Comparison of ENCODE assay signal across 25 mouse cellular contexts in the genomic region with DNA sequence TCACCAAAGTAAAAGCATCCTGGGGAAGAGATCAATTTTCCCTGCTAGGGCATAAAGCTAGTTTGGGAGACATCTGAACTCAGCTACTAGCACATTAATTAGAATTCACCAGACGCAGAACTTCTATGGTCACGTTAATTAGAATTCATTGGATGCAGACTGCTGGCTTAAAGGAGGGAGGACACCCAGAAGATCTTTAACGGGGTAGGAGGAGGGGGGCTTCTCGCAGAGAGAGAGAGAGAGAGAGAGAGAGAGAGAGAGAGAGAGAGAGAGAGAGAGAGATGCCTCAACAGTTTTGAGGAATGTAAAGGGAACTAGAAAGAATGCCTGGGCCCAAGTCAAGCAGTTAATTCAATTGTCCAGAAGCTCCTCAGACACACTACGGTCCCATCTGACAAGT. TPM values are rescaled to one million over a fixed set of nuclear protein-coding genes. Genes with fewer than 3 reads are reported as not detected.
DNase-seq lines count a peak whose midpoint lies in the region; ATAC-seq and TF ChIP-seq lines count a peak whose summit lies in the region.
"Had no signal": no experiment of that assay in that cellular context is flagged by ENCODE, and none has a peak within 500 bp of the region (broad histone marks: within the 10 kb centered on the region; RNA-seq: fewer than 3 reads in every experiment).

No protein-coding gene starts in this region.

- no peak for TF ChIP-seq CTCF in heart, postnatal 0 days (IDR thresholded peaks at IDR 0.05; ENCODE audit: low read depth)

- intact Hi-C loops in heart, postnatal 36 days (cut with DNase I): no loop called here

- no peak for ATAC-seq in heart, postnatal 0 days (ENCODE audit: insufficient read depth, low read depth)
- no peak for ATAC-seq in midbrain, embryonic 14.5 days (ENCODE audit: low FRiP score, low TSS enrichment)
- no peak for ATAC-seq in midbrain, embryonic 15.5 days (replicated peaks)
- ATAC-seq: intestine, embryonic 16.5 days; midbrain, embryonic 13.5 days had no signal

- H3K9ac ChIP-seq in heart, postnatal 0 days (replicated peaks; ENCODE audit: low read depth, low read length): no peak overlapping the region
- H3K9ac ChIP-seq in midbrain, embryonic 14.5 days (replicated peaks; ENCODE audit: low read length): no peak overlapping the region
- H3K9ac ChIP-seq in midbrain, embryonic 15.5 days: no peak overlapping the region
- H3K9ac ChIP-seq: embryonic facial prominence, embryonic 15.5 days; hindbrain, embryonic 15.5 days; midbrain, embryonic 13.5 days; neural tube, embryonic 15.5 days had no signal

- no peak overlapping the region for H3K4me2 ChIP-seq in heart, postnatal 0 days (ENCODE audit: low read depth, low read length)
- H3K4me2 ChIP-seq in midbrain, embryonic 14.5 days (ENCODE audit: low read length): no peak overlapping the region
- H3K4me2 ChIP-seq in midbrain, embryonic 15.5 days: no peak overlapping the region
- H3K4me2 ChIP-seq: embryonic facial prominence, embryonic 15.5 days; heart, embryonic 11.5 days; hindbrain, embryonic 15.5 days; midbrain, embryonic 13.5 days; neural tube, embryonic 15.5 days had no signal

- H3K27ac ChIP-seq in heart, postnatal 0 days (ENCODE audit: low read depth): peak overlapping the region; percentile 24; the same call in 1 of the 2 replicates
- H3K27ac ChIP-seq in midbrain, embryonic 14.5 days (replicated peaks; ENCODE audit: low read depth, low read length): no peak overlapping the region
- H3K27ac ChIP-seq in midbrain, embryonic 15.5 days: no peak overlapping the region
- H3K27ac ChIP-seq: layer of hippocampus, adult 2 months; macrophage had no signal

- H3K9me3 ChIP-seq in heart, postnatal 0 days (replicated peaks; ENCODE audit: control insufficient read depth, low read length): no peaks in the 10 kb centered on the region
- no peaks in the 10 kb centered on the region for H3K9me3 ChIP-seq in midbrain, embryonic 14.5 days (ENCODE audit: control insufficient read depth, low read length)
- H3K9me3 ChIP-seq in midbrain, embryonic 15.5 days: no peaks in the 10 kb centered on the region
- H3K9me3 ChIP-seq: embryonic facial prominence, embryonic 15.5 days; hindbrain, embryonic 15.5 days; midbrain, embryonic 13.5 days; neural tube, embryonic 15.5 days had no signal

- DNase-seq in heart, postnatal 0 days (ENCODE audit: low spot score): no peak
- DNase-seq in heart, postnatal 36 days: no peak
- peak; percentile 55 for DNase-seq in midbrain, embryonic 14.5 days
- DNase-seq in retina, embryonic 14.5 days (ENCODE audit: low spot score): peak; percentile 59
- DNase-seq in layer of hippocampus, postnatal 25 days (ENCODE audit: extremely low spot score in 1 of 2, low spot score in 1 of 2): no peak
- DNase-seq in right cerebral cortex, postnatal 10 days (ENCODE audit: low spot score in 2 of 2): no peak
- DNase-seq: adrenal gland, postnatal 10 days; cerebellum, adult 2 months; cerebellum, postnatal 36 days; embryo, embryonic 11 days; gastrocnemius, postnatal 10 days; heart, adult 11 months; heart, postnatal 10 days; kidney, adult 9 months; layer of hippocampus, postnatal 36 days; thymus, postnatal 25 days had no signal

- H3K4me3 ChIP-seq in heart, postnatal 0 days (ENCODE audit: low read depth, low read length): no peak overlapping the region
- no peak overlapping the region for H3K4me3 ChIP-seq in midbrain, embryonic 14.5 days (replicated peaks; ENCODE audit: low read depth, low read length)
- H3K4me3 ChIP-seq in midbrain, embryonic 15.5 days: no peak overlapping the region
- H3K4me3 ChIP-seq: embryonic facial prominence, embryonic 15.5 days; hindbrain, embryonic 15.5 days; layer of hippocampus, adult 2 months; midbrain, embryonic 13.5 days; neural tube, embryonic 15.5 days had no signal

- WGBS in heart, postnatal 0 days: 77% methylated on average over 5 of the region's 5 CpGs
- 6% methylated on average over 5 of the region's 5 CpGs for WGBS in midbrain, embryonic 14.5 days
- WGBS in midbrain, embryonic 15.5 days: 9% methylated on average over 5 of the region's 5 CpGs

- peaks cover 85% of the 10 kb centered on the region for H3K4me1 ChIP-seq in heart, postnatal 0 days (ENCODE audit: control insufficient read depth, insufficient read depth)
- H3K4me1 ChIP-seq in midbrain, embryonic 14.5 days (ENCODE audit: control insufficient read depth, insufficient read depth, low read length): peaks cover 43% of the 10 kb centered on the region
- peaks cover 46% of the 10 kb centered on the region for H3K4me1 ChIP-seq in midbrain, embryonic 15.5 days

- H3K27me3 ChIP-seq in heart, postnatal 0 days (ENCODE audit: control insufficient read depth, insufficient read depth, low read length): no peaks in the 10 kb centered on the region
- H3K27me3 ChIP-seq in midbrain, embryonic 14.5 days (ENCODE audit: control insufficient read depth, insufficient read depth, low read length): no peaks in the 10 kb centered on the region
- H3K27me3 ChIP-seq in midbrain, embryonic 15.5 days (replicated peaks): 0 out of 2 replicates have a peak, but pooled peaks cover 2% of the 10 kb centered on the region
- H3K27me3 ChIP-seq: embryonic facial prominence, embryonic 15.5 days; hindbrain, embryonic 15.5 days; neural tube, embryonic 15.5 days had no signal

- no peaks in the 10 kb centered on the region for H3K36me3 ChIP-seq in heart, postnatal 0 days (replicated peaks; ENCODE audit: control insufficient read depth, insufficient read depth, low read length)
- no peaks in the 10 kb centered on the region for H3K36me3 ChIP-seq in midbrain, embryonic 14.5 days (ENCODE audit: control insufficient read depth, insufficient read depth, low read length)
- H3K36me3 ChIP-seq in midbrain, embryonic 15.5 days (replicated peaks): no peaks in the 10 kb centered on the region
- H3K36me3 ChIP-seq: embryonic facial prominence, embryonic 15.5 days; hindbrain, embryonic 15.5 days; midbrain, embryonic 13.5 days; neural tube, embryonic 15.5 days had no signal

- TF ChIP-seq EP300 in heart, postnatal 0 days (IDR thresholded peaks at IDR 0.05; ENCODE audit: low read depth): no peak

RNA-seq across cellular contexts. Expression of a gene that starts 9.5 kb away (rescaled TPM):
- total RNA-seq in heart, postnatal 0 days (2014; rRNA removed; ENCODE audit: low replicate concordance): 56.8 and 61.4 TPM in 2 replicates
- 12.4 and 13.5 TPM in 2 replicates for polyA plus RNA-seq in heart, postnatal 0 days (2015; fragmentation: Nextera tagmentation; extraction: Ambion mirVana)
- total RNA-seq in heart, postnatal 36 days (2021): 10 to 100 TPM; 56.1 to 78.5 TPM
- polyA plus RNA-seq in midbrain, embryonic 14.5 days (2014; fragmentation: Nextera tagmentation; extraction: Ambion mirVana): 5.6 and 5.9 TPM in 2 replicates
- 4.8 and 5.3 TPM in 2 replicates for polyA plus RNA-seq in midbrain, embryonic 15.5 days (2015; fragmentation: Nextera tagmentation; extraction: Ambion mirVana)
- 1 to 10 TPM; 5.3 to 5.8 TPM for total RNA-seq in layer of hippocampus, postnatal 25 days (2021)

Comparison
In these comparisons a context has a peak if more than half of its experiments do, and no peak if none do; other contexts are left out.
1. DNase-seq: peak in midbrain, embryonic 14.5 days (single experiment) and retina, embryonic 14.5 days (single experiment); none in heart, postnatal 0 days (single experiment), heart, postnatal 36 days (0 of 2), layer of hippocampus, postnatal 25 days (0 of 2) and right cerebral cortex, postnatal 10 days (0 of 2).